Mouse (Mus musculus): ENCODE data around the gene Actg1.

The Actg1 gene

DNA sequence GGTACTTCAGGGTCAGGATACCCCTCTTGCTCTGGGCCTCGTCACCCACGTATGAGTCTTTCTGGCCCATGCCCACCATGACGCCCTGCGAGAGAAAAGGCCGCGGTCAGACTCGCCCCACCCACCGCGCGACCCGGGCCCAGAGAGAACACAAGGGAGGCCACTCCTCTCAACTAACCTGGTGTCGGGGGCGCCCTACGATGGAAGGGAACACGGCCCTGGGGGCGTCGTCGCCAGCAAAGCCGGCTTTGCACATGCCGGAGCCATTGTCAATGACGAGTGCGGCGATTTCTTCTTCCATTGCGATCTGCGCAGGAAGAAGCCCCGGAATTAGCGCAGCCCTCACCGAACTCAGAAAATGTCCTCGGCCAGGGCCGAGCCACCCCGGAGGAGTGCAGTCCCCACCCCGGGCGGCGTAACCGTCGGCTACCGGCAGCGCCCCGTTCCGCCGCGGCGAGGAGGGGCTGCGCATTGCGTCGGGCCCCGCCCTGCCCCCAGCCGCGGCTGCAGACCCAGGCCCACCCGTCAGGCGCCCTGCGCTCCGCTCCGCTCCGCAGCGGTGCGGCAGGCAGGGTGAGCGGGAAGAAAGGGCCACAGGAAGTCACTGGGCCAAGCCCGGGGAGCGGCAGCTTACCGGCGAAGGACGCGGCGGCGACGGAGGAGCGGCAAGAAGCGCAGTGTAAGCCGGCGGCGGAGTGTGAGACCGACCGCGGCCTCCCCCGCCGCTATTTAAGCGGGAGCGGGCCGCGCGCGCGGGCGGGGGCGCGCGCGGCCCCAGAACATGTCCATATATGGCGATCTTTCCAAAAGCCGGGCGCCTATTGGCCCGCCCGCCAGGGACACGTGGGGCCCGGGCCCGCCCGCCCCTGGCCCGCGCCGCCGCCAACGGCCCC lies at the start of gene Actg1:
Gene Actg1, minus strand, starts transcription at position 752 of the 893 bp plus-strand sequence.
- no peak for DNase-seq (ENCODE audit: low spot score)

DNA sequence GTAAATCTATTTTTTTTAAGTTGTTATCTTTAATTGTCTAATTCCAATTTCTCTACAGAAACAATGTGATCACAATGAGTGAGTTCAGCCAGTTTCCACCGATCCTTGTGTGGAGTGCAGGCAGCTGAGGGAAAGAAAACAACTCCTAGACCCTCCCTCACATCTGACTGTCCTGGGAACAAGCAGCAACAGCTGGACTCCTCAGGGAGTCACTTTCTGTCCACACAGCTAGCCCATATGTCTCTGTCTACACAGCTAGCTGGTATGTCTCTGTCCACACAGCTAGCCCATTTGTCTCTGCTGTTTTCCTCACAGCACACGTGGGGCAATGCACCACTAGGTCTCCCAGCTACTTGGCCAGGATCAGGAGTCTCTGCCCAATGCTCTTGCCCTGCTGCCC lies 49.3 kb upstream of the Actg1 start:
- no peak for DNase-seq (ENCODE audit: low spot score)

DNA sequence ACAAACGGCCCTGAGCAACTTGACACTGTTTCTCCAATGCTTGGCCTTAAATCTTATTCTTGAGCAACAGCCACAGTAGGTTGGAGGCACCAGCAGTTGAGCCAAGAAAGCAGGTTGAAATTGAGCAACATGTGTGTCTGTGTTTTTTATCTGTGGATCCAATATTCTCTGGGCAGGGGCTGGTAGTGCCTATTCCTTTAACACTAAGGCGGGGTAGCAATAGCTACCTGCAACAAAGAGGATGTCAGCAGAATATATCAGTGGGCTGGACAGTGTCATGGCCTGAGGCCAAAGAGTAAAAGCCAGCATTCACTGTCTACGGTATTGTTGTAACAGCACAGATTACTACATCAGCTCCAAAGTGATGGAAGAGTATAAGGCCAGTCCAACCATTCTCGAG lies 47.3 kb upstream of the Actg1 start:
- no peak for DNase-seq (ENCODE audit: low spot score)

DNA sequence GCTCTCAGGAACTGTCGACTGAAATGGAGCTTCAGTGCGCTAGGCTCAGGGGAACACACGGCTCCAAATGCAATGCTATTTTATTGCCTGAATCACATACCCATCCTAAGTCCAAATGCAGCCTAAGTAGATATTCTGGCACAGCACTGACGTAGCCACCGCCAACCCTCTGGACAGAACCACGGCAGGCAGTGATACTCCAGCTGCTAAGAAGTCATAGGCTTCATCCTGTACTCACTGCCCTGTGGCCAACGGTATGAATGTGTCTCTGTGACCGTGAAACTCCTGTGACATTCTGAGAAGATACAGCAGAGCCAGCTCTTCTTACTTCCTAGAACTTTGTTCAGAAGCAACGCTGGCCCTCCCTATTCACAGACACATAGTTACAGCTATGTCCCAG lies 40.2 kb upstream of the Actg1 start:
- DNase-seq (ENCODE audit: low spot score), result no peak

DNA sequence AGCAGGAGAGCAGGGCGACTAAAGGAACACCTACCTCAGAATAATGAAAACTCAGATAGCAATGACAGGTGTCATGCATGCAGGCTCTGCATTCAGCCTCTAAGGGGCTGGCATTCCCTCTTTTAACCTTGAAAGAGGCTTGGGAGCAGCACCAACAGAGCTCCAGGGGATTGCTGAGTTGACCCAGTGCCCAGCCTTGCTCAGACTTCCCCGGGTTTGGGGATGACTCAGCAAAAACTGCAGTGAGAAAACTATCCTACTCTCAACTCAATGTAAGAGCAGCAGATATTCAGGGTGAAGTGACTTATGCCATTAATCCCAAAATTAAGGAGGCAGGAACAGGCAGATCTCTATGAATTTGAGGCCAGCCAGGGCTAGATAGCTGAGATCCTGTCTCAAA lies 38.8 kb upstream of the Actg1 start:
- DNase-seq (ENCODE audit: low spot score), result no peak

DNA sequence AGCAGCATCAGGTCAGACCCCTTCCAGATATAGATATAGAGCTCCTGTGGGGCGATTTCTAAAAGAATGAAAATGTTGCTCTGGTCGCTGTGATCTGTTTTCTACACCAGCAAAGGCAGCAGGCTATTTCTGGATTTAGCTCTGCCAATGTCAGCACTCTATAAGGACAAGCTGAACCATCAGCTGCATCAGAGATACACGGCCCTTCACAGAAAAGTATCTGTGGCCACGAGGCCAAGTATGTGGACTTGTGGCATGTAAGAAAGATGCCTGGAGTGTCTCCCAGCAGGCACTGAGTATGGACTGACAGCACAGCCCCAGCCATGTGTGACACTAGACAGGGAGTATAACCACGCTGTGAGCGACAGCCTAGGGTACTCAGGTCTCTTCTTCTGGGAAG lies 38.3 kb upstream of the Actg1 start:
- no peak for DNase-seq (ENCODE audit: low spot score)

DNA sequence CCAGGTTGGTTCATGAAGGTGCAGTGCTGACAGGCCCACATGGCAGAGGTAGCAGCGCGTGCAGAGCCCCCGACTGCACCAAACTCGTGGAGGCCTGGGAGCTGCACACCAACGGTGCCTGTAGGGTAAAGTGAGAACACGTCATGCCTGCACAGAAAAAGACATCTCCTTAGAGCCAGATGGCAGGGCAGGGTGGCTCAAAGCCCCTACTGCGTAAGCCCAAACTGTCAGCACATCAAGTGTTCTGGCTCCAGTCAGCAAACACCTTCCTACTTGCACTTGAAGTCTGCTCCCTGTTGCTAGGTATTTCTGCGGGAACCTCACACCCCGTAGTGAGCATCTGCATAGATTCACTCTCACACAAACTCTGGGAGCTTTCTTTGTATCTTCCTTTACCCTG lies 34.2 kb upstream of the Actg1 start:
- DNase-seq (ENCODE audit: low spot score), result no peak

DNA sequence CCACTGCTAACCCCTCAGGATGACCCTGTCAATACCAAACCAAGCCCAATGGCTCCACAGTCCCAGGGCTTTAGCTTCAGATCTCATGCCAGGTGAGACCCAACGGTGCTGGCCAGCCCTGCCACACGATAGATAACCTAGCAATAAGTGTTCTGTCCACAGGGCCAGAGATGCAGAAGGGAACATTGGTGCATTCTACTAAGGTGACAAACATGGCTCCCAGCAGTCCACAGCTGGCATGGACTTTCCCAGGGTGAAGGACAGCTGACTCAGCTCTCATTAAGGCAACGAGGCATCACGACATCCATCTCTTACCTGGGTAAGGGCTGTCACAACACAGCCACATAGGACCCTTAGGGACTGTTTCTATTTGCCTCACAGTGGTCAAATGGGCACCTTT lies 32.8 kb upstream of the Actg1 start:
- DNase-seq (ENCODE audit: low spot score), result no peak

DNA sequence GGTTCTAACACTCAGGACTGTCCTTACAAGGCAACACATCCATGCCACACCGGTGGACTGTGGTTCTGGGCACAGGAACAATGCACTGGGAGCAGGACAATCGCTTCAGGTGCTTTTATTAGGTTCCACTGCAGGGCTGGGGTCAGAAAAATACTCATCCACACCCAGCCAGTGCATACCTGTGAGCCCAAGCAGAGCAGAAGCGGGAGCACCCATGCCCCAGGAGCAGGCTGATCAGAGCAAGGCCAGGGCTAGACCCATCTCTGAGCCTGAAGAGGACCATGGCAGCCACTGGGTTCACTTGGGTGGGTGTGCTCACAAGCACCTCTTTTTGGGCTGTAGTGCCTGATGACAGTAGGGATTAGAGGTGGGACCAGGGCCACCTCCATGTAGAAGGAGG lies 31.9 kb upstream of the Actg1 start:
- DNase-seq (ENCODE audit: low spot score), result no peak

DNA sequence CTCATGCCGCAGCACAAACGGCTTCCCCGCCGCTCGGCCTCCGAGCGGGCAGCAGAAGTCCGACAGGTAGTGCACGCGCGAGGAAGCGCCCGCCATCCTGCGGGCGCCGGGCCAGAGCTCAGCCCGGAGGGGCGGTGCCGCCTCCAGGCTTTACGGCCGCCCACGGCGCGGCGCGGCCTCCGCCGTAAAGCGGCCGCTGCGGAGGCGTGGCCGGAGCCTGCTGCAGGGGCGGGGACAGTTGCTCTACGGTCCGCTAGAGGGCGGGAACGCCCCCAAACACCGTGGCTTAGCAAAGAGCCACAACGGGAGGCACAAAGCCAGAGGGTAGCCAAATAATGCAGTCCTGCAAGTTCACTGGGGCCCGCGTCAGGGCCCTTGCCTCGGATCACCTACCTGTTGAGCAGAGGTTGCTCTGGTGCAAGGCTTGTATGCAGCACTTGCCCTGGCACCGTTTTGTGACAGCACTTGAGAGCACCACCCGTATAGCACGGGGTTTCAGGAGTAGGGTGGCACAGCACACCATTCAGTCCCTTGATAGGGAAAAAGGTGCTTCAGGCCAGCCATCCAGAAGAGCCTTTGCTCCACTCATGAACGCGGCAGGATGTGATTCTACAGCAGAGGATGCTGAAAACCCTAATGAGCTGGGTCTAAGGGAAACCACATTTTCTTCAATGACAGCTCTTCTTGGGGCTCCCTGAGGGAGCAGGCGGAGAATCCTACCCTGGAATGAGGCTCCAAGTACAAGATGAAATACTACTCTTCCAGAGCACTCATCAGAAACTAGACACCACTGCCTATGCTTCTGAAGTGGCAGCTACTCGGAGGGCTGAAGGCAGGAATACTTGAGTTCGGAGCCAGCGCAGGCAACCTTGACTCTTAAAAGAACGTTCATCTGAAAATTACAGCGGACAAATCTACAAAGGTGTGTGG lies 30.5 kb upstream of the Actg1 start, which contains the start of gene Faap100:
Gene Faap100, minus strand, starts transcription at position 154 of the 930 bp plus-strand sequence.
- DNase-seq (ENCODE audit: low spot score), result peak; percentile 70

DNA sequence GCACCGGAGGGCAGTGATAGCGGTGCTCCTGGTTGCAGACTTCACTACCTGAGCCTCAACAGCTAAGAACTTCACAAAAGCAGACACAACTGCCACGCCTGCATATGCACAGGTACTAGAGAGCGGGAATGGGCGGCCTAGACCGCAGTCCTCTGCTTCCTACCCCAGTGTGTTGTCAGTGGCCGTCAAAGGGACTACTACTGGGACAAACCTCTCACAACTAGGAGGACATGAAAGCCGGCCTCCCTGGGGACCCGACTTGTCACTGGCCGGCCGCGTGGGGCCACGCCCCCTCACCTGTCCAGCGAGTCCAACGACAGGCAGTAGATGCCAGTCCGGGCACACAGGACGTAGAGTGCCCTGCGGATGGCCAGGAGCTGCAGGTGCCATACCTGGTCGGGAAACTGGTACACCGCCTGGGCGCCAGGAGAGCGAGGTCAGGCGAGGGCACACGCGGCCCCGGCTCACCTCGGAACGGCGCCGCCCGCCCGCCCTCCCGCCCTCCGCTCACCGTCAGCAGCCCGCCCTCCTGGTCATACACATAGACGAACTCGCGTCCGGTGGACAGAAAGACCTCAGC lies 29.8 kb upstream of the Actg1 start:
- no peak for DNase-seq (ENCODE audit: low spot score)

DNA sequence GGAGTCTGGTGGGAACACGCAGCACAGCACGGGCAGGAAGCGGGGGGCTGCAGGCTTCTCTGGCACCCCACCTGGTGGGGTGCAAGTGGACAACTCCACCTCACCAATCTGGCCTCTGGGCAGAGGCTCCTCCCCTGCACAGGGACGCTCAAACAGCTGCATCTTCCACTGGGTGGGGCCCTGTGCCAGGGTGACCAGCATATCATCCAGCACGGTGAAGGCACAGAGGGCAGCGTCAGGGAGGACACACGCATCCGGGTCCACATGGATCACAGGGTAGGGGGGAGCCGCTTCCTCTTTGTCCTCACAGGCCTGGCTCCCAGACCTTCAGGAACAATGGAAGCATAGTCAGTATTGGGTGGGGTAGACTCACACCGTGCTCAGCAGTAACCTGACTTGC lies 29.0 kb upstream of the Actg1 start:
- no peak for DNase-seq (ENCODE audit: low spot score)

DNA sequence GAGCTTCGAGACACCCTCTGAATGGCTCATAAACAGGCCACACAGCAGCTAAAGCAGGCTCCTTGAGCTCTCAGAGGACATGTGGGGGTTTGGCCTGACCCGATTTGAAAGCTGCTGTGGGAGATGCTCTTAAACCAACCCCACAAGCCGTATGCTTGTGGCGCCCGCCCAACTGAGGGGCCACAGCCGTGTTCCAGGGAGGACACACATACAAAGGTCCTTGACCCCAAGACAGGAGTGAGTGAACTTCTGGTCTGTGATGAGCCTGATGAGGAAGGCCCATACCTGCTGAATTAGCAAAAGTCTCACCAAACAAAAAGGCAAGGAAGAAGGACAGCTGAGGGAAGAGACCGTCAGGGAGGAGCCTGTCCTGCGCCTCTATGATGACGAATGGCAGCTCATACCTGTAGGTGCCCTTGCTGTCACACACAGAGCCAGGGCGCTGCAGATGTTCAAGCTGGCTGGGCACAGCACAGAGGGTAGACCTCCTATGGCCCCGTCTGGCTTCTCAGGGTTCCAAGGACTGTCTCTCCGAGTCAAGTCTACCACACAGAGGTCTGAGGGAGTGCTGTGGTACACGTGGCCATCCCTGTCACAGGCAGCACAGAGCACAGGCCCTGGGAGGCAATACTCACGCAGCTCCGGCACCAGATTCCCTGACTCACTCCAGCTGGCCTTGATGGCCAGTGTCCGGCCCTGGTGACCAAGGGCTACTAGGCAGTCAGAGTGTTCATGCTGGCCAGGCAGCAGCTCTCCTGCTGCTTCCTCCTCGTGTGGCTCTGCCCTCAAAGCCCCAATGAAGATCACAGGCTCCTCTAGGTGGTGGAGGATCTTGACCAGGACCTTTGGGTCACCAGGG lies 28.2 kb upstream of the Actg1 start:
- DNase-seq (ENCODE audit: low spot score), result no peak

DNA sequence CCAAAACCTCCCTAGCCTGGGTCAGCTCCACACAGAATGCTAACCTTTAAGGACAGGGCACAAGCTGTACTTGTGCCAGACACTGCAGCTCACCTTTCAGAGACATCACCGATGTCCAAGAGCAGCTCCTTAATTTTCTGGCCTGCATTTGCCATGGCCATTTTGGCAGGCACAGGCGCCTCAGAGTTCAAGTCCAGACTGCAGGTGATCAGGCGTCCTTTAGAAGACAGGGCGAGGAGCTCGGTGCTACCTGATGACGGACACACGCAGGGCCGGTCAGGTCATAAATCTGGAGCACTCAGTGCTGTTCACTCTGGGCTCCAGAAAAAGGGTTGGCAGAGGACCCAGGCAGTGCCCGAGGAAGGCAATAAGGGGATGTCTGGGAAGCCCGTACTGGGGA lies 27.0 kb upstream of the Actg1 start:
- DNase-seq (ENCODE audit: low spot score), result no peak

DNA sequence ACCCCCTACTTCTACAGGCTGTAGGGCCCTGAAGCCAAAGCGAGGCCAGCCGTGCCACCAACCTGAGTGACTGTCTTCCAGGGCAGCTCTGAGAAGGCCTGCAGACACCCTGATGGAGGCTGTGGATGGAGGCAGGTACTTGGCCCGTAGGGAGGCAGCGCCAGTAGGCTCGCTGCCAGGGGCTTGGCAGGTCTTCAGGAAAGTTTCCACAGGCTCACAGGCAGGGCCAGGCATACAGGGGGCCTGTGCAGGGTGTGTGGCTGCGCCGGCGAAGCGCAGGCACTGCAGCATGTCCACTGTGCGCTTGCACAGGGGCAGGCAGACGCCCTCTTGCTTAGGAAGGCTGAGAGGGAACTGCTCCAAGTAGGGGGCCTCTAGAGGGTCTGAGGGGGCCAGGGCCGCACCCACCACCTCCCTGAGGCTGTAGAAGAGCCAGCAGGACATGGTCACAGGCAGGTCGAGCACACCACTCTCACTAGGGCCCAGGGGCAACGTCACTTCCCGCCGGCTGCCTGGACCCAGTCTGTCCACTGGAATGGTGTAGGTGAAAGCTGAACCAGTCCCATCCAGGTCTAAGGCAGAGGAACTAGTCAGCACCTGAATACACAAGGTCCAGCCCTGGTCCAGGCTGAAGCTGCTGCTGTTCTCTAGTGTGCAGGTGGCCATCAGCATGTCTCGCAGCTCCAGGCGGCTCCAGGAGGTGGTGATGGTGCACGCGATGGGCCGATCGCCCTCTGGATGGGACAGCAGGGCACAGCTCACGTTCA lies 25.7 kb upstream of the Actg1 start:
- no peak for DNase-seq (ENCODE audit: low spot score)

DNA sequence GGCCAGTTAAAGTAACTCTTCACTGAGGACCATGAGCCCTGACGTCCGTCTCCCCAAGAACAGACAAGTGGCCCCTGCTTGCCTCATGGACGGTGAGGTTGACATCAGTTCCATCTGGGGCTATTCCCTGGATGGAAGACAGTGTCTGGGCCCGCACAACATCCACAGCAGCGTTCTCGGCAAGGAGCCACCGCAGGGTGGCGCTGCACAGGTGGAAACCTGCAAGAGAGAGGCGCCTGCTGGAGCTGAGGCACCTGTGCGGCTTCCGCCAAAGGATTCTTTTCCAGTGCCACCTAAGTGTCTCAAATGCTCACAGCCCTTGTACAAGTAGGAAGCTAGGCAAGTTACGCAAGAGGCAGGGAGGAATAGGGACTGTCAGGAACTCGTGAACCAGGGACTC lies 24.7 kb upstream of the Actg1 start:
- no peak for DNase-seq (ENCODE audit: low spot score)

DNA sequence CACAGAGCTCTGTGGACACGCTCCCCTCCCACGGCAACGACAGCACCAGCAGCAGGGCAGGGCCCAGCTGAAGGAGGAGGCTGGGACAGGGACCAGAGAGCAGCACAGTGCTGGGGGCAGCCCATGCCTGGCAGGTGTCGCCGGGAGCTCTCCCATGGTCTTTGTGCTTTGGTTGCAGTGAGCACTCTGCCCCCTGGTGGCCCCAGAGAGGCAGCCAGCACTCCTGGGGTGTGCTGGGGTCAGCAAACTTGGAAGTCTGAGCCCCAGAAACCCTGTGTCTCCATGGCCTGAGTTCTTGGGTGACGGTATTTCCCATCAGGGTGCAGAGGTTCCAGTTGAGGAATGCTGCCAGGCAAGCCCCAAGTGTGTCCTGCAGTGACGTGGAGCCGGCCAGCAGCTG lies 21.3 kb upstream of the Actg1 start:
- no peak for DNase-seq (ENCODE audit: low spot score)

DNA sequence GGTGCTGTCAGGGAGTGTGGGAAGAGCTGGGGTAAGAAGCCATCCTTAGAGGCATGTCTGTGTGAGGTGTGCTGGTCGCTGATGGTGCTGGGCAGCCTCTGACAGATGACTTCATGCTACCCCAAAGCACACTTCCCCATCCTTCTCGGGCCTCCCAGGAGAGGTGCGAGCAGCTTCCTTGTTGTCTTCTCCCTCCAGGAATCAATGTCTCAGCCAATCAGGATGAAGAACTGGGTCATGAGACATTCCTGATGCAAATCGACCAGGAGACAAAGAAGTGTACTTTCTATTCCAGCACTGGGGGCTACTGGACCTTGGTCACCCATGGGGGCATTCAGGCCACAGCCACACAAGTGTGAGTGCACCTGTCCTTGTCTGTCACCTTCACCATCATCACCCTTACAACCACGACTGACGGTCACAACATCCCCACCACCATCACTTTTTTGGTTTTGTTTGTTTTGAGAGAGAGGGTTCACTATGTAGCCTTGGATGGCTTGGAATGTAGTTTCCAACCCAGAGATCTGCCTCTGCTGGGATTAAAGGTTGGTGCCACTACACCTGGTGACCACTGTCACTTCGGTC lies 18.2 kb upstream of the Actg1 start:
- no peak for DNase-seq (ENCODE audit: low spot score)

DNA sequence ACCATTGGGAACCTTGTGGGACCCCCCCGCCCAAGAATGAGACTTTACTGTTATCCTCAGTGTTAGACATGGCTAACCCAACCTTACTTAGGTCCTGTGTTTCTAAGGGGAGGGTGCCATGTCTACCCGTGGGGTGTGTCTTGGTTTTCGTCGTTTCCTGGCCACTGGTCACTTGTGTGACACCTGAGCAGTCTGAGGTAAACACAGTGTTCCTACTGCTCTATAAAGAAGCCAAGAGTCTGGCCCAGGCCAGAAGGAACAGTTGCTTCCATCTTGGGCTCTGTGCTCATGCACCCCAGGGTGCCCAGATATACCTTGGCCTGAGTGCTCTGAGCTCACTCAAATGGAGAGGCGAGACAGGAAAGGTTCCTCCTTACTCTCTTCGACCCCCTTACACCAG lies 14.5 kb upstream of the Actg1 start:
- DNase-seq (ENCODE audit: low spot score), result no peak

DNA sequence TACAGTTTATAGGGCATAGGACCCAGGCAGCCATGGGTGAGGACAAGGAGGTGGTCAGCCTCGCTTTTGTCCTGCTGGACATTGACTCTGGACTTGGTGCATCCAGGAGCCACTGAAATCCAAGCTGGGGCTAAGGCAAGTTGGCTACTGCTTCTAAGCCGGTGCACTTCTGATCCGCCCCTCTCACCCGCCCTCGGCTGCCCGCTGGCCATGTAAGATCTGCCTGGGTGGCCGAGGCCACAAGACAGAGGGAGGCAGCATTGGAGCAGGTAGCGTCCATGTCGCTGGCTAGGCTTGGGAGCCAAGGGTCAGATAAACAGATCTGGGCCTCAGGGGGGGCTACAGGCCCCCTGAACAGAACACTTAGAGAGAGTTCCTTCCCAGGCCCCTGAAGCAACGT lies 13.0 kb upstream of the Actg1 start, which contains the start of gene Fscn2:
Gene Fscn2, plus strand, starts transcription at position 240 of the 400 bp plus-strand sequence.
- DNase-seq (ENCODE audit: low spot score), result no peak
